Mouse (Mus musculus): Measurements from ENCODE around the gene Phykpl.
"Not testable (repeated sequence)": the region's sequence is repeated elsewhere in the genome, so short reads cannot be mapped to it uniquely, and the experiment has no call there.

The Phykpl gene

DNA sequence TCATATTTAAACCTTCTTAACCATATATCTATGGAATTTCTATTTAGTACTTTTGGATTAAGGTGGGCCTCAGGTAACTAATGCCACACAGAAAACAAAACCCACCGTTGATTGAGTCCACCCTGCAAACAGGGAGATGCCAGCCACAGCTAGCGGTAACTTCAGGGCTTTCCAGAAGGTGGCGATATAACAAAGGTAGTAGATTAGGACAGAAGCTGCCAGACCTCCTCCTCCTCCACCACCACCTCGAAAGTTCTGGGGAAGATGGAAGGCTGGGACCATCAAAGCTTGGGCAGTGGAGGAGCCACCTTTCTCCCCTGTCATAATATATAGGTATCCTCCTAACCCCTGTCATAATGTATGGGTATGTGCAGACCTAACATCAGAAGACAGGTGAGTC lies 33.1 kb downstream of the Phykpl start:
- DNase-seq (ENCODE audit: low read depth, low spot score): no peak

DNA sequence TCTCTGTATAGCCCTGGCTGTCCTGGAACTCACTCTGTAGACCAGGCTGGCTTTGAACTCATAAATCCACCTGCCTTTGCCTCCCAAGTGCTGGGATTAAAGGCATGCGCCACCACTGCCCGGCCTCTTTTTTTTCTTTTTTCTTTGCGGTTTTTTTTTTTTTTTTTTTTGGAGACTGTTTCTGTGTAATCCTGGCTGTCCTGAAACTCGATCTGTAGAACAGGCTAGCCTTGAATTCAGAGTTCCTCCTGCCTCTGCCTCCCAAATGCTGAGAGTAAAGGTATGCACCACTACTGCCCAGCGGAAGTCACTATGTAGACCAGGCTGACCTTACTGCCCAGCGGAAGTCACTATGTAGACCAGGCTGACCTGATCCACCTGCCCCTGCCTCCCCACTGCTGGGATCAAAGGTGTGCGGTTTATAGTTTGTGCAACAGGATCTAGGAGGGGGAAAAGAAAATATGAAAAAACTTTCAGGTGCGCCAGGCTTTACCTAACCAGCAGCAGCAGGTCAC lies 34.4 kb downstream of the Phykpl start:
- DNase-seq (ENCODE audit: low read depth, low spot score): no peak

DNA sequence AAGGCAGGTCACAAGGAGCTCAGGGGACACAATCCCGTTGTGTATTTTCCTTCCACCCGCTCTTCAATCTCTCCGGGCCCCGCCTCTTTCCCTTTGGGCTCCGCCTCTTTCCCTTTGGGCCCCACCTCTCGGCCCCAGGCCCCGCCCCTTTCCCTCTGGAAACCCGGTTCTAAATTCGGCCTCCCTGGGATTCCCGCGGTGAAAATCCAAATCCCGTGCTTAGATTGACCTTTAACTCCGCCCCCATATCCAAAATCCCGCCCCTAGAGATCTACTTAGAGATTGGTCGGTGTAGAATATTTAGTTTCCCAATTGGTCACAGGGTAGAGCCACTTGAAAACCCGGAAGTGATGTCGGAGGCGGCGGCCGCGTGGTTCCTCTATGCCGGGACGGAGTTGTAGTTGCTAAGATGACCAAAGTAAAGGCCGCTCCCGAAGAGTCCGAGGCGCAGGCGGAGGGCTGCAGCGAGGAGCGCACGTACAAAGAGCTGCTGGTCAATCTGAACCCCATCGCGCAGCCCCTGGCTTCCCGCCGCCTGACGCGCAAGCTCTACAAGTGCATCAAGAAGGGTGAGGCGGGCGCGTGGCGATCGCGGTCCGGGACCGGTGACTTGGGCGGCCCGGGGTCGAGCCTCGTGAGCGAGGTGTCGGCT lies 35.0 kb downstream of the Phykpl start, which contains the start of gene Nhp2:
Gene Nhp2 (plus strand): TSS at position 327 of the 652 bp plus-strand sequence.
- DNase-seq (ENCODE audit: low read depth, low spot score): peak; percentile 99

DNA sequence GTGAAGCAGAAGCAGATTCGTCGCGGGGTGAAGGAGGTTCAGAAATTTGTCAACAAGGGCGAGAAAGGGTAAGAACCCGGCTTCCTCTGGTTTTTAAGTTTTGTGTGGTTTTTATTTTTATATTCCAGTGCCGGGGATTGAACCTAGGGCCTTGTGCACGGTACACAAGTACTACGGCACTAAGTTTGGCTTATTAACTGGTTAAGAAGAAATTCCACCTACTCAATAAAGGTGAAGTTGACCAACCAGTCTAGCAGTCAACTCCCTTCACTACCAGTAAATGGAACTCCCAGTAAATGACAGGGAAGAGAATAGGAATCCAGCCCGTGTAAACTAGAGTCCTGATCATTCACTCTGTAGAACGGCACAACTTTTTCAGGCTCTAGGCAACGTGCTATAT lies 35.5 kb downstream of the Phykpl start:
- no peak for DNase-seq (ENCODE audit: low read depth, low spot score)

DNA sequence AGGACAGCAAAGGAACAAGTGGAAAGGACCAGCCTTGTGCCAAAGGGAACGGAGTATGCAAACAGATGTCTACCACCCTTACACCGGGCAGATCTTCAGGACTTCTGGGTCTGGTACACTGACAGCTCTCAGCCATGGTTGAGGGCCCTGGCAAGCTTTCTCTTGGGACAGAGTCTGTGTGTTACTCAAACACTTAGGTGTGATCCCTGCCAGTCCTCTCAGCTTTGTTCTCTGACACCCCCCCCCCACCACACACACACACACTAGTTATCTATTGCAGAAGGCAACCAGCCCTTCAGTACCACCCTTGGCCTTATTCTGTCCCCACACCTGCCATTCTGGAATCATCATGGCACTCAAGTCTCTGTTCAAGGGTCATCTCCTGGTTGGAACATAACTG lies 37.2 kb downstream of the Phykpl start:
- no peak for DNase-seq (ENCODE audit: low read depth, low spot score)

DNA sequence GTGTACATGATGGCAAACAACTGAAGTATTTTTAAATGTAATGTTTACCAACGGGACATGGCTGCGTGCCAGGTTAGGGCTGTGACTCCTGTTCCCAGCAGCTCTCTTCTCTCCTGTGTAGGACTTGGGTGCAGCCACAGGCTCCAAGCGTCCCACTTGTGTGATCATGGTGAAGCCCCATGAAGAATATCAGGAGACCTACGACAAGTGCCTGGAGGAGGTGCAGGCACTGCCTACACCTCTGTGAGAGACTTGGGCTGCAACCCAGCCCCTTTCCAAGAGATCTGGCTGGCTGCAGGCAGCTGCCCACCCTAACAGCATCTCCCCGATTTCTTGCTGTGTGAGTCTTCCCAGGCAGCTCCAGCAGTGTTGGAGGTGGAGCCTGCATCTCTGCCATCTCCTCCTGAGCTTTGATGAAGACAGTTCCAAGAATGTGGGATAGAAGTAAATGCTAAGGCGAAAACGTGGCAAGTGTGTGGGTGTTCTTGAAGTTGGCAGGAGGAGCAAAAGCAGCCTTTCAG lies 38.5 kb downstream of the Phykpl start:
- no peak for DNase-seq (ENCODE audit: low read depth, low spot score)

DNA sequence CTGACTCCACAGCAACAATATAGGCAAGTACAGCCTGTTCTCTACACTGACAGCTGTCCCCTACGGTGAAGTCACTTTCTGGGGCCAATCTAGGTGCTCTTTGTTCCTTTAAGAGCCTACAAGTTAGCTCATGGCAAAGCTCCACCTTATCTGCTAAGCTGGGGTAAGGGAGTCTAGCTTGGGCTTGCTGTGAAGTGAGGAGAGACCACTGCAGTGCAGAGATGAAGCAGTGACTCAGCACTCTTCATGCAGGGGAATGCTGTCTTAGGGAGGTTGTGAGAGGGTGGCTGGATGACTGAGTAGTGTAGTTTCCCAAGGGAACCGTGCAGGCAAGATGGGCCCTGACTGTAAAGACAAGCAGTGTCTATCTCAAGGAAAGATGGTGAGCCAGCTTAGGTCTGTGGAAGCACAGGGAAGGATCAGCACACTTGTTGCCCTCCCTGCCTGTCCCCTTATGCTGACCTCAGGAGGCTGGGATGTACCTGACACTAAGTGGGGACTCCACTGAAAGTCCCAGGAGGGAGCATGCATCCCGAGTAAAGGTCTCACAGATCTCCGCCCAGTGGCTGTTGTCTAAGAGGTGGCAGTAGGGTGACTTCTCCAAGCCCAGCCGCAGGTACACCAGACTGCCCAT lies 40.7 kb downstream of the Phykpl start:
- no peak for DNase-seq (ENCODE audit: low read depth, low spot score)

DNA sequence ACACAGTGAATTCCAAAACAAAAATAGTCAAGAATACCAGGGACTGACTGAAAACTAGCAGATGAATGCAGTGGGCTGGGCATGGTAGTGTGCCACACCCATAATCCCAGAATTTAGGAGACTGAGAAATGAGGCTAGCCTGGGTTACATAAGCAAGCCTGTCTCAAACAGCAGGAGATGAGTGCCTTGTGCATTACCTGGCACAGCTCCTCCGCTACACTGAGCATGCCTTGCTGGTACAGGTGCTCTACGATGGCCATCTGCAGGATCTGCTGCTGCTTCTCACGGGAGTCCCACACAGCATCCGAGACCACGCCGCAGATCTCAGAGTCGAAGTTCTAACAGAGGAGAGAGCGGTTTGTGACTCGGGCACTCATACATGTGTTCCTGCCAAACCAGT lies 42.9 kb downstream of the Phykpl start:
- DNase-seq (ENCODE audit: low read depth, low spot score): no peak

DNA sequence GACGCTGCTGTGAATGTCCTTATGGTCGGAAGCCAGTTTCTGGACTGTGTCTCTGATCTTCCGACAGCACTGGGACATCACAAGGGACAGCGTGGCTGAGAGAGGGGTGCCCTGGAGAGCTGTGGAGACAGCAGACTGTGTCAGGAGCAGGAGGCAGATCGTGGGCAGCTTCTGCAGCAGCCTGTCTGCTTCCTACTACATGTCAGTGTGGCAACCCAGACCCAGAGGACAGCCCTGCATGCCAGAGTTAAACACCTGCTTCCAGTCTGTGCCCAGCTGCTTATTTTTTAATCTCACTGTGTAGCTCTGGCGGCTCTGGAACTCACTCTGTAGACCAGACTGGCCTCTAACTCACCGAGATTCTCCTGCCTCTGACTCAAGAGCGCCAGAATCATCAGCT lies 43.4 kb downstream of the Phykpl start:
- DNase-seq (ENCODE audit: low read depth, low spot score): no peak

DNA sequence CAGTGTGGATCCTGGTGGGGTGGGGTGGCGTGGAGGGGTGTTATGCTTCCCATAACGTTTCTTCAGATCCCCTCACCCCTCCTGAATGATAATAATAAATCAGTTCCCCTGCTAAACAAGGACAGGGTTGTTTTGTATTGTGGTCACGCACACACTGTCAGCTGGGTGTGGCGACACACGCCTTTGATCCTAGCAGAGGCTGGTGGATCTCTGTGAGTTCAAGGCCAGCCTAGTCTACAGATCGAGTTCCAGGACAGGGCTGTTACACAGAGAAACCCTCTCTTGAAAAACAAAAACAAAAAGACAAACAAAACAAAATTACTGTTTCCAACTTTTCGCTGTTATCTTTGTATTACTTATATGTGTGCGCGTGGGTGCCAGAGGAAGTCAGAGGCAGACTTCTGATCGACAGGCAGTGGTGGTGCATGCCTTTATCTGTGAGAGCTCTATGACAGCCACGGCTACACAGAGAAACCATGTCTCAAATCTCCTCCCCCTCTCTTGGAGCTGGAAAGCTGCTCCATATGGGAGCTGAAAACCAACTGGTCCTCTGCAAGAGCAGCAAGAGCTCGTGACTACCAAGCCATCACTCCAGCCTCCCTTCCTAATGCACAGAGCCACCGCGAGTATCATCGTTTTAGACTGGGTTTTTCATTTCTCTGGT lies 45.2 kb downstream of the Phykpl start:
- DNase-seq (ENCODE audit: low read depth, low spot score): no peak

DNA sequence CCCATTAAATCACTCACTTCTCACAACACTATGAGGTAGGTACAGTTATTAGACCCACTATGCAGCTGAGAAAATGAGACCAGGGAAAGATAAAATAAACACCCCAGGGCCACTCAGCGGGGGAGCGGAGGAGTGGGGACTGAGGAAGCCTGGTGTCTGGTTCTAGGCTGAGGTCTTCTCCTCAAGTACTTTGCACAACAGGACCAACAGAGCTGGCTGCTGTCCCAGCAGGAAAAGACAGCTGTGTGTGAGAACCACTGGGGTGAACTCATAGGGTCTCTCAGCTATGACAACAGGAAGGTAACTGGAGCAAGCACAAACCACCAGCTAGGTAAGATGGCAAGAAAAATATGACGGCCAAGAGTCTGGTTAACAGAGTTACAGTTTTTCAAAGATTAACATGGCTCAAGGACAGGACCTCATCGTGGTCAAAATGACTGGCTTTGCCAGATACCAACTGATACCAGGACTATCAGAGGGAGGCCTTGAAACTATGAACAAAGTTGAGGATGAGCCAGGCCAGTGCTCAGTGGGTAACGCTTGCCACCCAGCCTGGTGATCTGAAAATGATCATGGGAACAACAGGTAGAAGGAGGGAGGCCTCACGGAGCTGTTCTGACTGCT lies 47.7 kb downstream of the Phykpl start:
- DNase-seq (ENCODE audit: low read depth, low spot score): no peak

DNA sequence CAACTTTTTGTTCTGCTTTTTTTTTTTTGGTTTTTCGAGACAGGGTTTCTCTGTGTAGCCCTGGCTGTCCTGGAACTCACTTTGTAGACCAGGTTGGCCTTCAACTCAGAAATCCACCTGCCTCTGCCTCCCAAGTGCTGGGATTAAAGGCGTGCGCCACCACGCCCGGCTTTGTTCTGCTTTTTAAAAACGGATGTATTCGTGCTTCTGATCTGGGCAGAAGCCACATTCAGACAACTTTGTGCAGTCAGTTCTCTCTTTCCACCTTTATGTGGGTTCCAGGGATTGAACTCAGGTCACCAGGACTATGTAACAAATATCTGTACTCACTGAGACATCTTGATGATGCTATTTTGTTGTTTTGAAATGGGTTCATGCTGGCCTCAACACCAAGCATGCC lies 48.6 kb downstream of the Phykpl start:
- not testable (repeated sequence) for DNase-seq (ENCODE audit: low read depth, low spot score)

DNA sequence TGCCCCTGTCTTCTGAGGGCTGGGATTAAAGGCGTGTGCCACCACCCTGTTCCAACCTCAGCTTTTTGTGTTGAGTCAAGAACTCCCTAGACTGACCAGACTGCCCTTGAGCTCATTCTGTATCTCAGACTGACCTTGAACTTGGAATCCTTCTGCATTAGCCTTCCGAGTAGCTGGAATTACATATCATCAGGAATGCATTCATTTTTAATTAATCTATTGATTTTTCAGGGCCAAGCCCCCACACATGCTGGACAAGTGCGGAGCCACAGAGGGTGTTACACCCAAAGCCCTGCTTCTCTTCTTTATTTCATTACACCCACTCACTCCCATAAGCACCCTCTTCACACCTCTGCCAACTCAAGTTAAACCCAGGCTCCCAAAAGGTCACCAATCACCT lies 49.2 kb downstream of the Phykpl start:
- DNase-seq (ENCODE audit: low read depth, low spot score): no peak

DNA sequence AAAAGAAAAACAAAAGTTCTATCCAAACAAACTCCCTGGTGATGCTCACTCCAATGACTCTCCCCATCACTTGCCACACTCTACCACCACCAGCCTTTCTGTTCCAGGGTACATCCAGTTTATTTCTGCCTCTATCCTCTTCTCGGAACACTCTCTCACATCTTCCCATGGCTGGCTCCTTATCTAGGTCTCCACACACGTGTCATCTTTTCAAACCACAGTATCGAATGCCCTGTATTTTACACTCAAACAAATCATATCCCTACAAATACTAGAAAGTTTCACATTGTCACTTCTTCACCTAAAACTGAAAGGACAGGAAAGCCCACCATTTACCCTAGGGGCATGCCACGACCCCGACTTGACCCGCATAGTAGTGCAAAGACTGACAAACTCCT lies 50.6 kb downstream of the Phykpl start:
- DNase-seq (ENCODE audit: low read depth, low spot score): no peak

DNA sequence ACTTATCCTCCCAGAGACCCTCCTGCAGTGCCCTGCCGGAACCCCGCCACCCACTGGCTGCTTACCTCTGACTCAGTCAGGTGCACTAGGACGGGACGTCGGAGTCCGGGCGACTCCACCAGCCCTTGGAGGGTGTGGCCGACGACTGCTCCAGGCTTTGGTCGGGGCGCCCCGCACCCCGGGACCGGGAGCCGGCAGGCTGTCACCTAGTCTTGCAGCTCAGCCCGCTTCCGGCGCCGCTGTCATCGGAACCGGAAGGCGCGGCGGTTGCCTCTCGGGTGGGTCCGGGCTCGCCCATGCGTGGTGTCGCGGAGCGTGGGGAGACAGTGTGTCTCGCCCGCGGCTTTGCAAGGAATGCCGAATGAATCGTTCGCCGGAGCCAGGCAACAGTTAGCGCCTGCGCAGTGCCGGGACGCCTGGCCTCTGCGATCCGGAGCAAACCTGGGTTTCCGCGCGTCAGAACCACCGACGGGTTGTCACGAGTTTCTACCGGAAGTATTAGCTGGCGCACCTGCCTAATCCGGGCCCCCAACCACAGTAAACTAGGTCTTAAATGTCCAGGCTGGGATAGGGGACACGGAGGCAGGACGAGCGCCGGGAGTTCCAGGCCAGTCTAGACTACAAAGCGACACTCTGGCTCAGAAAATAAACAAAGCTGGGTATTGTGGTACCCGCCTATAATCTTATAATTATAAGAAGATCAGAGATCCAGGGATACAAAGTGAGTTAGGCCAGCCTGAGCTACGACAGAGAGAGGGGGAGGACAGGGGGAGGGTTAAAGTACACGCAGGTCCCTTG lies 51.2 kb downstream of the Phykpl start, which contains the start of gene Rmnd5b:
Gene Rmnd5b (minus strand): TSS at position 372 of the 798 bp plus-strand sequence.
- DNase-seq (ENCODE audit: low read depth, low spot score): peak; percentile 85

DNA sequence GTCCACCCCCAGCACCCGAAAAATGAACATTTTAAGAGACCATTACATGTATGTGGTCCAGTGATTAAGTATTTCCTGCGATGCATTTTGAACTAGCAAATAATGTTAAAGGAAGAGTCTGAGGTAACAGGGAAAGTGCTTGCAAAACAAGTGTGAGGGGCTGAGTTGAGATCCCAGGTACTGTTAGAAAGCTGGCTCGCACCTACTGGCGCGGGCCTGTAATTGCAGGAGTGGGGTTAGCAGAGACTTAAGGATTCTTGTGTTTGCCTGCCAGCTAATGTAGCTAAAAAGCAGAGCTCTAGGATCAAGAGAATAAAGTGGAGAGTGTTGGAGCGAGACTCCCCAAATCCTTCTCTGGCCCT lies 51.7 kb downstream of the Phykpl start:
- DNase-seq (ENCODE audit: low read depth, low spot score): no peak

DNA sequence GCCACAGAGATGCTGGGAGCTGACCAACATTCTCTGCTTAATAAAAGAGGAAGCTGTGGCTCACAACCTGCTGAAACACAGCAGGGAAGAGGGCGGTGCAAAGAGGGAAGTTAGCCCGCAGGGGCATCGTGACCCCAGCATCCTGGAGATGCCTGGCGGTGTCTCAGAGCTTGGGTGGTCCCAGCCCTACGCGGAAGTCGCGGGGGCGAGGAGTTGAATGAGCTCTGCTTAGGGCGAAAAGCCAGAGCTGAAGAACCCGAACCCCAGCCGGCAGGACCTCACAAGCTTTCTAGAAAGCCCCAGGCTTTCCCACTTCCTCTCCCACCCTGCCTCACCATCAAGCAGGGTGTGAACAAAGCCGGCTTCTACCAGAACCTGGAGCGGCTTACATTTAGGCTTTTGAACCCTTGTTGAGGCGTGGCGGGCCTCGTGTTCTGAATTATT lies 53.4 kb downstream of the Phykpl start:
- peak; percentile 89 for DNase-seq (ENCODE audit: low read depth, low spot score)

DNA sequence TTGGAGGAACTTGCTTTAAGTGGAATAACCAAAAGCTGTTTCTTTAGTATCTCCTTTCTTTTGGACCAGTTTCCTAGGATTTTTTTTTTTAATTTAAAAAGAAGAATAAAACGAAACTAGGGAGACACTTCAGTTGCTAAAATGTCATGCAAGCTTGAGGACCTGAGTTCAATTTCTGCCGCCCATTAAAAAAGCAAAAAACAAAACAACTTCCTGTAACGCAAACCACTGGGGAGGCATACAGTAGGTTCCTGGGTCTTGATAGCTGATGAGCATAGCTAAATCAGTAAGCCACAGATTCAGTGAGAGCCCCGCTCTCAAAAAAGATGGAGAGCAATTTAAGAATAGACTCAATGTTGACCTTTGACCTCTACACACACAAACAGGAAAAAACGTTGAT lies 53.9 kb downstream of the Phykpl start:
- DNase-seq (ENCODE audit: low read depth, low spot score): no peak

DNA sequence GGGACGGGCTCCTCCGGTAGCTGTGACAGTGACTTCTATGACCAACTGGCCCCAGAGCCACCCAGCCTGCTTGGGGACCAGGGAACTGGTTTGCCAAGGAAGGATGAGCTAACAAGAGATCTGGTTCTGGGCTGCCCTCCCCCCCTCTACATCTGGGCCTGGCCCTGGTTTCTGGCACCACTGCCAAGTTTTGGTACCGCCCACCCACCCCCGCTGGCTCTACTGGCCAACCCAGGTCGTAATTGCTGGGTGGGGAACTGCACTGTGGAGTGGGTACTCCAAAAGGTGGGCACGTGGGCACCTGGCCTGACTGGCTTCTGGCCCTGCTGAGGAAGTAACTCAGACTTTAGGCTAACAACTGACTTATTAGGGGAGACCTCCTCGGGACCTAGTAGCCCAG lies 56.2 kb downstream of the Phykpl start:
- no peak for DNase-seq (ENCODE audit: low read depth, low spot score)

DNA sequence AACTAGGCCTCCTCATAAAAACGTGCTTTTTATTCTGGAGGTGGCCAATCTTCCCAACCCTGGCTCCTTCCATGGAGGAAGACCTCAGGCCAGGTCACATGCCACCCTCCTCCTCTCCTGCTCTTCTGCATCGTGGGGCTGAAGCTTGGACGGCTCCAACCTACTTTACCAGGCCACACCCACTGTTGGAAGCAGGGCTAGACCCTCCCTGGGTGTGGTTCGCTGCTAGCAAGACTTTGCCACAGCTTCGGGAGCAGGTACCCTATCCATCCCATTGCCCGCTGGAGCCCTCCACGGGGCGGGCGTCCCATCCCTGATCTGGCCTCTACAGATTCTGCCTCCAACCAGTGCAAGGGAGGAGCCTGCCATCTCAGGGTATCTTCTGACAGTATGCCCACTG lies 58.6 kb downstream of the Phykpl start:
- DNase-seq (ENCODE audit: low read depth, low spot score): no peak

DNA sequence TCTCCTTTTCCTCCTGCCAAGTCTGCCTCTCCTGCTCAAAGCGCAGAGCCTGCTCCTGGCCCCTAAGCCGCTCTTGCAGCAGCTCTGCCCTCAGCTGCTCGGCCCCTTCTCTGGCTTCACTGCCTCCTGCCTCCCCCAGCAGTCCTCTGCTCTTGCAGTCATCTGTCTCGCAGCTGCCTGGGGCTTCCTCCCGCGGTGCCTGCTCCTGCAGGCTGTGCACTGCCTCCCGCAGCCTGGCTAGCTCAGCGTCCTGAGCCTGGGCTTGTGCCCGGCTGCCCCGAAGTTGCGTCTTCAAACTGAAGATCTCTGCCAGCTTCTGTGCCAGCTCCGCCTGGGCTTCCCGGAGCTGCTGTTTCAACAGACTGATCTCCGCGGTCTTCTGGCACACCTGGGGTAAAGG lies 59.2 kb downstream of the Phykpl start:
- DNase-seq (ENCODE audit: low read depth, low spot score): no peak
